Mouse (Mus musculus) frontal cortex, postnatal 36 days (tissue): Measurements from ENCODE around the gene Zfp57.
"Not testable (repeated sequence)": the region's sequence is repeated elsewhere in the genome, so short reads cannot be mapped to it uniquely, and the experiment has no call there.

Experiments used
- DNase-seq, 2 experiments: peaks; one replicate each; pipeline ENCODE4 v3.0.0; 2022; ENCODE audit warnings: low spot score in 2 of 2

Gene Zfp57

GRCm38 (mm10) chr17:37000863-37001262 is at the start of gene Zfp57:
Gene Zfp57 (plus strand): TSS chr17:37001163.
- DNase-seq, result no peak

- DNase-seq, result no peak
Measured at GRCm38 (mm10) chr17:36952631-36953030, 48.3 kb upstream of the Zfp57 start.

GRCm38 (mm10) chr17:36953062-36953461 is 47.9 kb upstream of the Zfp57 start:
- DNase-seq, result no peak

- DNase-seq, result peak; percentile 94 to 98
Measured at GRCm38 (mm10) chr17:36957999-36958743, 42.8 kb upstream of the Zfp57 start, which contains the start of the genes Znrd1 and Znrd1as. Gene Znrd1 (minus strand): TSS chr17:36958559. Gene Znrd1as (plus strand): TSS chr17:36958592.

GRCm38 (mm10) chr17:36958884-36959283 is 42.1 kb upstream of the Zfp57 start:
- DNase-seq, result no peak

GRCm38 (mm10) chr17:36961125-36961524 is 39.8 kb upstream of the Zfp57 start:
- DNase-seq, result no peak

- no peak for DNase-seq
Measured at GRCm38 (mm10) chr17:36966875-36967274, 34.1 kb upstream of the Zfp57 start.

- no peak for DNase-seq
Measured at GRCm38 (mm10) chr17:36970316-36970890, 30.6 kb upstream of the Zfp57 start.

- DNase-seq, result no peak
Measured at GRCm38 (mm10) chr17:36971172-36971850, 29.7 kb upstream of the Zfp57 start.

GRCm38 (mm10) chr17:36972791-36973190 is 28.2 kb upstream of the Zfp57 start:
- DNase-seq, result no peak

GRCm38 (mm10) chr17:36973271-36973787 is 27.6 kb upstream of the Zfp57 start:
- no peak for DNase-seq

- DNase-seq, result peak; percentile 57 to 74
Measured at GRCm38 (mm10) chr17:36981221-36981813, 19.6 kb upstream of the Zfp57 start, which contains the start of gene 2410137M14Rik. Gene 2410137M14Rik (minus strand): TSS chr17:36981237.

- DNase-seq, result no peak
Measured at GRCm38 (mm10) chr17:36981845-36982244, 19.1 kb upstream of the Zfp57 start.

GRCm38 (mm10) chr17:36982253-36983155 is 18.5 kb upstream of the Zfp57 start:
- DNase-seq, result no peak

- DNase-seq, result no peak
Measured at GRCm38 (mm10) chr17:36988475-36988874, 12.5 kb upstream of the Zfp57 start.

- DNase-seq, result no peak
Measured at GRCm38 (mm10) chr17:36989437-36989836, 11.5 kb upstream of the Zfp57 start, which contains the start of gene H2-M5. Gene H2-M5 (minus strand): TSS chr17:36989537.

GRCm38 (mm10) chr17:36990630-36991029 is 10.3 kb upstream of the Zfp57 start:
- not testable (repeated sequence) for DNase-seq

GRCm38 (mm10) chr17:36992336-36993104 is 8.4 kb upstream of the Zfp57 start:
- peak; percentile 11 to 26 for DNase-seq

- no peak for DNase-seq
Measured at GRCm38 (mm10) chr17:36993770-36994325, 7.1 kb upstream of the Zfp57 start.

GRCm38 (mm10) chr17:36994528-36994927 is 6.4 kb upstream of the Zfp57 start:
- DNase-seq, result no peak
